Mouse (Mus musculus): ENCODE measurements at regions not wholly inside any gene's neighbourhood (a gene's known extent, or its start where the extent isn't known, plus 50 kb on each side); places are given as distances from the start of the nearest gene placed in this dataset.
A peak's percentile ranks its signal among the peaks of the same experiment; 100 is the strongest.

- DNase-seq (ENCODE audit: low spot score), result no peak
Observed at GRCm38 (mm10) chr10:110534387-110534786, 78.4 kb upstream of the Nav3 start.

DNA sequence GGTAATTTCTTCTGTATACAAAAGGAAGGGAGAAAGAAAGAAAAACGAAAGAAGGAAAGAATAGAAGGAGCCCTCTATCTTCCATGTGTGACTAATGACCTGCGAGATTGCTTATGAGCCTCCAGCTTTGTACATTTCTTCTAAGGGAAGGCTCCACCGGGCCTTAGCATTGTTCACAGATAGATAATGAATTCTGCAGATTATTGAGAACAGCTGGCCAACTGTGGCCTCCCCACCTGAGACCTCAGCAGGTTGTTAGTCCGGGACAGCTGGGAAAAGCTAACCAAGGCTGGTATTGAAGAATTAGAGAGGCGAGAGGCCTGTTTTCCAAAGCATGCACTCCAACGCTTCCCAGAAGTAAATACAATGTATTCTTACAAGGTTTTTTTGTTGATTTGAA, 86.7 kb upstream of the Nav3 start:
- no peak for DNase-seq (ENCODE audit: low spot score)

DNA sequence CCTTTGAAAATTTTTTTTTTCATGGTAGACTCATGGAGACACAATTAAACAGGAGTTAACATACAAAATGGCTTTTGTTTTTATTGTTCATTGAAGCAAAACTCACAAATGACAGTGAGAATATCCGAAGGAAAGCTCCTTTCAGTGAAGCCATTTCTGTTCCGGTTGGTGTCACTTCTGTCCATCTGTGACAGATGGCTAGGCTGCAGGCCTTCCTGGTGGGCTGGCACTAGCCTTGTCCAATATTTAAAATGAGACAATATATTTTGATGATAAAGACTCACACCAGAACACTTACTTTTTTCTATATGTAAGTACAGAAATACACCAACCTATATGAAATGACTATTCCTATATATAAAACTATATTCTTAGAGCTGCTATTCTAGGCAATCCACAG, 92.4 kb upstream of the Nav3 start:
- no peak for DNase-seq (ENCODE audit: low spot score)

DNA sequence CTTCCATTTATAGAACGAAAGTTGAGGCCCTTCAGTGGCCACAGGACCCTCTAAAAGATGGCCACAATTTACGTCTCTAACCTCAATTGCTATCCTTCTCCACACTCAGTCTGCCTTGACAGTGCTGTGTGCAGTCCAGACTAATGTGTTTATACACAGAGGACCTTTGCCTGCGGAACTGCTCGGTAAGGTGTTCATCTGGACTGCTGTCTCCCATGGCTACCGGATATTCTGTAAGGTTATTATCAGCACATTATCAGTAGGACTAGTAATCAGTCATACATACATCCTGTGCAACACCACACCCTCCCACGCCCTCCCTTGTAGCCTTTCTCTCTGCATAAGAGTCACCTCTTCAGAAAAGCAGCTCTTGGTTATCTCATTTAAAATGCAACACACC, 98.0 kb upstream of the Nav3 start:
- DNase-seq (ENCODE audit: low spot score), result no peak

- no peak for DNase-seq (ENCODE audit: low spot score)
Observed at GRCm38 (mm10) chr10:110556326-110556883, 100.4 kb upstream of the Nav3 start.

DNA sequence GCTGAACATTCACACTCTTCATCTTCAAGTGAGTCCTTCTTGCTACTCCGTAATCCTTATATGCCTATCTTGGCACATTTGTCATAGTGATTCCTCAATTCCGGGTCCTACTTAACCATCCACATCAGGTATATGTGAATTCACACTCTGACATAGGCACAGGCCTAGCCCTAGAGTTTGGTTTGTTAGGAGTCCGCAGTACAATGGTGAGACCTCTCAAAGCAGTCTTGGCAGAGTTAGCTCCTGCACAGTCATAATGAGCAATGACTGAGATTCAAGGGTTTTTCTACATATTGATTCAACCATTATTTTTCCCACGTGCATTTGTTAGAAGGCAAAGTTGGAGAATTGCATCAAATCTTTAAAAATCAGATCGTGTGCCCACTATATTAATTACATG, 107.1 kb upstream of the Nav3 start:
- DNase-seq (ENCODE audit: low spot score), result no peak

GRCm38 (mm10) chr10:110563571-110563970, 107.6 kb upstream of the Nav3 start:
- DNase-seq (ENCODE audit: low spot score), result peak; percentile 30

DNA sequence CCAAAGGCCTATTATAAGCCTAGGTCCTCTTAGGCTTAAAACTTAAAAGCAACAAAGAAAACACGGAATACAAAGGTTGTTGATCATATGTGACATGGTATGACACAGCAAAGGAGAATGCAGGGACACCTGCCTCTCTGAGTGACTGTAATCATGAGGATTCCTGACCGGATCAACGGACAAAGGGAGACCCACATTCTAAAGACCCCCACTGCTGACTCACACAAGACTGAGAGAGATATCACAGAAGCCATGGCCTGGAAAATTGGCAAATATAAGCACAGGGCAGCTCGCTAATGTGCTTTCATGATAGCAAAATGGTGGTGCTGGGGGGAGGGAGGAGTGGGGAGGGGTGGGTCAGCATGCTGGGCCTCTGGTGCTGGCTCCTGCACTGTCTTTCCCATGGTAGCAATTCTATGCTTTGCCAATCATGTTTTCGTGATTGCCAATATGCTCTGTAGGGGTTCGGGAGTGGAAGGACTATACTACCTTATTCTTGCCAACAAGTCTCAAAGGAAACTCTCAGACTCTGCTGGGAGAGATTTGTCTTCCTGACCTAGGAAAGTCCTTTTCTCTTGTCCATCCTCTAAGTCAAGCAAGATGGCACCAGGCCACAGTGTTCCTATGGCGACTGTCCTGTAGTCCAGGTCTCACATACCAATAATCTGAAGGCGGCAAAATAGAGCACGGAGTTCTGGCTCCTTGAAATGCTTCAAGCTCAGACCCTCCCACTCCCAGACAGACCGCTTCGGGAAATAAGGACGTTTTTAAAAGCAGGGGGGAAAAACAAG, 110.5 kb upstream of the Nav3 start:
- DNase-seq (ENCODE audit: low spot score), result no peak

DNA sequence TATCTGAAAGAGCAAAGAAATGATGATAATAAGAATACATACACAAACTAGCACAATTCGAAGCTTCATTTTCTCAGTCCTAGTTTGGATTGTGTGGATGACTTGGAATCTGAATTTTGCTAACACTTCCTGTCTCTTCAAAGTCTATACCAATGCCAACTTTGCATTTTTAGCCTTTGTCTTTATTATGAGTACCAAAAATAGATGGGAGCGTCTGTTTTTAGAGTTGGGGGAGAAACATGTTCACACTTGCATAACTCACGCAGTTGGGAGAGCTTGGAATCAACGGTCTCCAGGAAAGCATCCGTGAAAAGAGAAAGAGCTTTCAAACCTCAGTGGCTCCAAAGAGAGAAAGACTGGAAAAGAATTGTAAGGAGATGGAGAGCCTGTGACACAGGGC, 114.5 kb upstream of the Nav3 start:
- no peak for DNase-seq (ENCODE audit: low spot score)

GRCm38 (mm10) chr10:110571179-110571578, 115.2 kb upstream of the Nav3 start:
- no peak for DNase-seq (ENCODE audit: low spot score)

- DNase-seq (ENCODE audit: low spot score), result no peak
Observed at GRCm38 (mm10) chr10:110573530-110573929, 117.5 kb upstream of the Nav3 start.

GRCm38 (mm10) chr10:110586029-110586428, 130.0 kb upstream of the Nav3 start:
- no peak for DNase-seq (ENCODE audit: low spot score)

DNA sequence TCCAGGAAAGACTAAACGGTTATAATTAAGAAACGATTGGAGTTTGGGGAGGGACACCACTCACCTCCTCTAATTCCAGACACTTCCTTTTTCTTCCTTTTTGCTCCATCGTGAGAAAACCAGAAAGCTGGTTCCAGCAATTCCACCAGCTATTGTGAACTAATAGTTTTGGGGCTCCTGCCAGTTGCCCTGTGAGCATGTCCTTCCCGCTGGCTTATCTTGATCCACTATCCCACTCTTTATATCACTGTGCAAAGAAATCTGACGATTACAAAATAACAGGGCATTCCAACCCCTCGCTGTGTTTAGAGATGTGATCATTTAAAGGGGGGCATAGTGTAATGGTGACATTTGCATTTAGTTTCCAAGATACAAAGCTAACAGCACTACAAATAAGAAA, 130.5 kb upstream of the Nav3 start:
- DNase-seq (ENCODE audit: low spot score), result no peak

- DNase-seq (ENCODE audit: low spot score), result no peak
Observed at GRCm38 (mm10) chr10:110587529-110587928, 131.5 kb upstream of the Nav3 start.

- DNase-seq (ENCODE audit: low spot score), result peak; percentile 15
Observed at GRCm38 (mm10) chr10:110600352-110600853, 144.4 kb upstream of the Nav3 start.

GRCm38 (mm10) chr10:110610336-110610735, 134.9 kb upstream of the E2f7 start:
- no peak for DNase-seq (ENCODE audit: low spot score)

GRCm38 (mm10) chr10:110617004-110617403, 128.2 kb upstream of the E2f7 start:
- DNase-seq (ENCODE audit: low spot score), result no peak

DNA sequence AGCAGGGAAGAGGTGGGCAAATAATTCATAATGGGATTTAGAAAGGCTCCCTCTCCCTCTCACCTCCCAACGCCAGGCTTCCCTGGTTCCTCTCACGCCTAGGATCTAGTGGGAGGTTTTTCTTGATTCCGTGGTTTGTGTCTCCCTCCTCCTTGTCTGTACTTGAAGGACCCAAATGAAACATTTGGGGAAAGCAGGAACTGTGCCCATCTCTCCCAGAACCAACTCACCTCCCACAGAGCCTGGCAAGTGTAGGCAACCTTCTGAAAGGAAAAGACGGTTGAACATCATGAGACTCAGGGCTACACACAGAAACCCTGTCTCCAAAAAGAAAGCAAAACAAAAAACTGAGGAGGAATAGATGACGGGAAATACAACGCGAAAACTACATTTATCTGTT, 126.0 kb upstream of the E2f7 start:
- no peak for DNase-seq (ENCODE audit: low spot score)

DNA sequence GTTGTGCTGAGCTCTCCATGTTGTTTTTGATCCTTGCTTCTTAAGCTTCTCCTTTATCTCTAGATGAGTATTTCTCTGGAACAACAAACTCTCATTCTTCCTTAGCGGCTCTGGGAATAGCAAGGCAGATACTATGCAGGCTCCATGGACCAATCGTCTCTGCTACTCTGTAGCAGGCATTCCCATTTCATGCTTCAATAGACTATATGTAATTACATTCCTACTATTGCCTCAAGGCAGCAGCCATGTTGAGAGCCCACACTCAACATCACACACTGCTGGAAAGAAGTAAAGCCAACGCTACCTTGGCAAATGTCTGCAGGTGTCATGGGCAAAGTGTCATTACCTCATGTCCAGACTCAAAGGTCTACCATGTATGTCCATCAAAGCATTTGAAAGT, 119.6 kb upstream of the E2f7 start:
- DNase-seq (ENCODE audit: low spot score), result no peak

GRCm38 (mm10) chr10:110640406-110640805, 104.8 kb upstream of the E2f7 start:
- DNase-seq (ENCODE audit: low spot score), result no peak

- no peak for DNase-seq (ENCODE audit: low spot score)
Observed at GRCm38 (mm10) chr10:110642065-110642690, 103.1 kb upstream of the E2f7 start.

- no peak for DNase-seq (ENCODE audit: low spot score)
Observed at GRCm38 (mm10) chr10:110647603-110648002, 97.6 kb upstream of the E2f7 start.

GRCm38 (mm10) chr10:110650107-110650506, 95.1 kb upstream of the E2f7 start:
- no peak for DNase-seq (ENCODE audit: low spot score)

Data from layer of hippocampus, adult 9-10 months (tissue).